Mouse (Mus musculus) spleen, adult 2 months (tissue): ENCODE results near the gene Zbtb34. TPM values are rescaled to one million over a fixed set of nuclear protein-coding genes. Genes with fewer than 3 reads are reported as not detected.

Source experiments
- DNase-seq, 2 experiments: peaks; one replicate each; pipeline versions ENCODE4 v3.0.0 to v3.0.0-alpha.2; 2012 to 2021; ENCODE audit warnings: low spot score in 2 of 2, low read depth in 1 of 2
- H3K27ac ChIP-seq: fragments of 200-500 bp; 2 replicates; pipeline ENCODE4 v1.5.1; 2012; ENCODE audit warnings: low read length, inconsistent platforms; ENCODE audit not compliant: insufficient read depth
- H3K27me3 ChIP-seq: fragments of 200-500 bp; 2 replicates; pipeline ENCODE4 v1.6.1; 2012; ENCODE audit warnings: mild to moderate bottlenecking, moderate library complexity, low read length, inconsistent platforms; ENCODE audit not compliant: control insufficient read depth, insufficient read depth
- H3K36me3 ChIP-seq: fragments of 200-500 bp; 2 replicates; pipeline ENCODE4 v1.6.1; 2012; ENCODE audit warnings: mild to moderate bottlenecking, low read length, inconsistent platforms; ENCODE audit not compliant: control insufficient read depth, insufficient read depth
- H3K4me1 ChIP-seq: fragments of 200-500 bp; 2 replicates; pipeline ENCODE4 v1.6.1; 2011; ENCODE audit warnings: inconsistent platforms; ENCODE audit not compliant: control insufficient read depth, insufficient read depth, insufficient read length
- H3K4me3 ChIP-seq: fragments of 200-500 bp; 2 replicates; pipeline ENCODE4 v1.5.1; 2011; ENCODE audit warnings: mild to moderate bottlenecking, inconsistent platforms; ENCODE audit not compliant: insufficient read depth, insufficient read length; ENCODE audit errors: extremely low read depth
- CTCF ChIP-seq: fragments of 200-500 bp; IDR thresholded peaks from 2 replicates; pipeline ENCODE4 v1.5.1; 2011; ENCODE audit warnings: mild to moderate bottlenecking, inconsistent platforms; ENCODE audit not compliant: insufficient read depth, insufficient read length, insufficient replicate concordance; ENCODE audit errors: extremely low read depth
- POLR2A ChIP-seq: fragments of 200-500 bp; IDR thresholded peaks from 2 replicates; pipeline ENCODE4 v1.6.1; 2011; ENCODE audit warnings: low read depth, low read length, inconsistent platforms
- WGBS: fragments of 180-500 bp; shearing (Covaris S2); methylation state at CpG from one replicate; pipeline ENCODE4 v1.1.7; 2018; 5-methylcytosine and 5-hydroxymethylcytosine counted together
- polyA plus RNA-seq: library from polyadenylated mRNA; depleted of rRNA; stranded (reverse); fragments of >200 nt; gene quantifications from 2 replicates; pipeline ENCODE4 v1.2.3, GENCODE M21; 2012

Zbtb34 gene
- polyA plus RNA-seq, 1 experiment = 6.5 TPM

DNA sequence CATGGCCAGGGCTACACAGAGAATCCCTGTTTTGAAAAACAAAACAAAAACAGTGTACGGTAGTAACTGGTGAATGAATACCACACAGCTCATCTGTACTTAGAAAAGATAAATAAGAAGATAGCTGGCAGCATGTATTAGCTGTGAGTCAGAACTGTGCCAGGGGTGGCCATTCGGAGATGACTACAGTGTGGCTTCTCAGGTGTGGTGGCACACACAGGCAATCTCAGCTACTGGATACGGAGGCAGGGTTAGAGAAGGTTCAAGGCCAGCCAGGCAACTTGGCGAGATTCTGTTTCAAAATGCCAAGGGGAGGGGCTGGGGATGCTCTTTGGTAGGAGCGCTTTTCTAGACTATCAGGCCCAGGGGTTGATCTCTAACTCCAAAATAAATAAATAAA is 14.6 kb upstream of the Zbtb34 start:
- peaks cover 8% of the 10 kb centered on the region for H3K36me3 ChIP-seq
- WGBS = 94% methylated on average over 5 of the region's 5 CpGs
- H3K4me1 ChIP-seq = no peaks in the 10 kb centered on the region
- no peak overlapping the region for H3K4me3 ChIP-seq
- DNase-seq = no peak
- TF ChIP-seq POLR2A (no peak), CTCF (no peak)
- no peaks in the 10 kb centered on the region for H3K27me3 ChIP-seq
- H3K27ac ChIP-seq = no peak overlapping the region

DNA sequence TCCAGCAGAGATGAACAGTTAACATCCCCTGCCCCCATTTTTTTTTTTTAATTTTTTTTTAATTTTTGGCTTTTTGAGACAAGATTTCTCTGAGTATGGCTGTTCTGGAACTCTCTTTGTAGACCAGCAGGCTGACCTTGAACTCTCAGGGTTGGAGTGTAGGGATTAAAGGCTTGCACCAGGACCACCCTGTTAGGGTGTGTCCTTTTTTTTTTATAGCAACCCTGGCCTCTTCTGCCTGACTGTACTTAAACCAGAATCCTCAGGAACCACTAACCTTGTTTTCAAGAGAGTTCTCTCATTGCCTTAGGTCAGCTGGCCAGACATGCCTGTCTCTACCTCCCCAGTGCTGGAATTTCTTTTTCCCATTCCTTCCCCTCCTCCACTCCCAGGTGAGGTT is 13.7 kb upstream of the Zbtb34 start:
- no peak for TF ChIP-seq POLR2A
- no peak for DNase-seq
- no peak overlapping the region for H3K4me3 ChIP-seq

GRCm38 (mm10) chr2:33444358-33444757 is 13.2 kb upstream of the Zbtb34 start:
- TF ChIP-seq POLR2A (no peak), CTCF (no peak)
- DNase-seq = no peak
- no peak overlapping the region for H3K27ac ChIP-seq
- H3K4me1 ChIP-seq = no peaks in the 10 kb centered on the region
- WGBS = 88% methylated on average over 5 of the region's 5 CpGs
- no peak overlapping the region for H3K4me3 ChIP-seq
- no peaks in the 10 kb centered on the region for H3K27me3 ChIP-seq
- peaks cover under 1% of the 10 kb centered on the region for H3K36me3 ChIP-seq

More for the DNA sequence above, 13.7 kb upstream of the Zbtb34 start:
- H3K27me3 ChIP-seq = no peaks in the 10 kb centered on the region
- peaks cover 5% of the 10 kb centered on the region for H3K36me3 ChIP-seq
- no peaks in the 10 kb centered on the region for H3K4me1 ChIP-seq
- no peak overlapping the region for H3K27ac ChIP-seq

GRCm38 (mm10) chr2:33442701-33443100 is 11.6 kb upstream of the Zbtb34 start:
- H3K27ac ChIP-seq = no peak overlapping the region
- WGBS = 32% methylated on average over 4 of the region's 4 CpGs
- no peaks in the 10 kb centered on the region for H3K36me3 ChIP-seq
- no peaks in the 10 kb centered on the region for H3K27me3 ChIP-seq
- no peak for DNase-seq
- no peak overlapping the region for H3K4me3 ChIP-seq
- no peaks in the 10 kb centered on the region for H3K4me1 ChIP-seq
- TF ChIP-seq POLR2A (no peak), CTCF (no peak)

GRCm38 (mm10) chr2:33440893-33441292 is 9.8 kb upstream of the Zbtb34 start:
- TF ChIP-seq POLR2A (no peak), CTCF (no peak)
- no peak for DNase-seq
- Histone ChIP-seq H3K27me3 (no peaks in the 10 kb centered on the region), H3K27ac (no peak overlapping the region), H3K4me3 (no peak overlapping the region), H3K36me3 (no peaks in the 10 kb centered on the region), H3K4me1 (no peaks in the 10 kb centered on the region)
- WGBS = 22% methylated on average over 4 of the region's 4 CpGs

DNA sequence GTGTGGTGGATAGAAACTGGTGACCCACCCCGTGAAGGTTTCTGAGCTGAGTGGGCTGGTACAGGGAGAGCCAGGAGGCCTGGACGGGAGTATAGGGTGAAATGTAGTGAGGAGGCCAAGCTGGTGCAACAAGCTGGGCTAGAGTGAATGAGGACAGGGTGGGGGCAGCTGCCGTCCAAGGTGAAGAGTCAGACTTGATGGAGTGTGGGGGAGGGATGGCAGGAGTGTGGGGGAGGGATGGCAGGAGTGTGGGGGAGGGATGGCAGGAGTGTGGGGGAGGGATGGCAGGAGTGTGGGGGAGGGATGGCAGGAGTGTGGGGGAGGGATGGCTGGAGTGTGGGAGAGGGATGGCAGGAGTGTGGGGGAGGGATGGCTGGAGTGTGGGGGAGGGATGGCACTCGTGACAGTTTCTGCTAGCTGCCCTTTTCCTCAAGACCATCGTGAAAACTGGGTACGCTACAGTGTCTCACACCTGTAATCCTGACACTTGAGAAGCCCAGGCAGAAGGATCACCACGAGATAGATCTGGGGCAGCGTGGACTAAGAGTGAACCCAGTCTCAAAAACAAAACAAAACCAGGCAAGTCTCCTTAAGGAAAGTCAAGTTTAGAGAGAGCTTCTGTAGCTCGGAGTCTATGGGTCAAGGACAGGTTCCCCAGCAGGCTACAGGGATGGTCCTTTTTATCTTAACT is 9.0 kb upstream of the Zbtb34 start:
- H3K27ac ChIP-seq = no peak overlapping the region
- no peak overlapping the region for H3K4me3 ChIP-seq
- no peaks in the 10 kb centered on the region for H3K27me3 ChIP-seq
- H3K4me1 ChIP-seq = no peaks in the 10 kb centered on the region
- TF ChIP-seq CTCF = no peak
- TF ChIP-seq POLR2A = no peak
- DNase-seq = no peak
- no peaks in the 10 kb centered on the region for H3K36me3 ChIP-seq
- 42% methylated on average over 9 of the region's 9 CpGs for WGBS

- no peak for DNase-seq
- 37% methylated on average over 8 of the region's 8 CpGs for WGBS
- no peak for TF ChIP-seq POLR2A
- no peak for TF ChIP-seq CTCF
Observed at GRCm38 (mm10) chr2:33439471-33439881, 8.4 kb upstream of the Zbtb34 start.

More at GRCm38 (mm10) chr2:33439471-33439881, 8.4 kb upstream of the Zbtb34 start:
- Histone ChIP-seq H3K36me3 (no peaks in the 10 kb centered on the region), H3K4me3 (no peak overlapping the region), H3K4me1 (no peaks in the 10 kb centered on the region), H3K27me3 (no peaks in the 10 kb centered on the region), H3K27ac (no peak overlapping the region)
